ENCODE assay signal across 8 mouse cellular contexts in the genomic region with DNA sequence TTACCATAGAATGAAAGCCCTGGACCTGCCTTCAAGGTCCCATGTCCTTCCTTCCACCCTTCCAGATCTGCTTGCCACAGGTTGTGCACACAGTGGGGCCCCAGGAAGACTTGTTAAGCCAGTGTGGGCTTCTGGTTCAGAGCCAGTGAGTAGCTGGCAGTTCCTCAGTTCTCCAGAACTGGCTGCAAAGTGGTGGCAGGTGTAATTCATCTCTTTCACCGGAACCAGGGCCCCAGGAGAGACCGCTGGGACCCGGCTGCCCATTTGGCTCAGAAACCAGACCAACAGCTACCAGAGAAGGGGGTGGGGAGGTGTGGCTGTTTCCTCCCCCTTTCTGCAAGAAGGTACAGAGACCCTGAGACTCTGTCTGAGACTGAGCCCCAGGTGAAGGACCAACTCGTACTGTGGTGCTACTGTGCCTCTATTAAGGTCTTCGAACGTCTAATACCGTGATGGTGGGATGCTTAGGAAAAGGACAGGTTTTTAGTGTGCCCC. TPM values are rescaled to one million over a fixed set of nuclear protein-coding genes. Genes with fewer than 3 reads are reported as not detected.
DNase-seq lines count a peak whose midpoint lies in the region; ATAC-seq and TF ChIP-seq lines count a peak whose summit lies in the region.

No protein-coding gene starts in this region.

- no peaks in the 10 kb centered on the region for H3K27me3 ChIP-seq in testis, adult 2 months (ENCODE audit: control insufficient read depth, insufficient read depth, low read length)
- peaks cover 13% of the 10 kb centered on the region; the same call in 1 of the 2 replicates for H3K27me3 ChIP-seq in forebrain, embryonic 12.5 days
- H3K27me3 ChIP-seq in hindbrain, embryonic 15.5 days: peaks cover 7% of the 10 kb centered on the region
- peaks cover 55% of the 10 kb centered on the region for H3K27me3 ChIP-seq in liver, embryonic 12.5 days (replicated peaks)
- H3K27me3 ChIP-seq in neural tube, embryonic 13.5 days: peaks cover 25% of the 10 kb centered on the region

- DNase-seq in testis, postnatal 10 days (ENCODE audit: low spot score): no peak
- DNase-seq in spleen, adult 12 weeks (ENCODE audit: low spot score): no peak
- no peak for DNase-seq in spleen, postnatal 10 days (ENCODE audit: low spot score in 2 of 2)

- peak overlapping the region; percentile 14 for H3K4me3 ChIP-seq in testis, adult 2 months (ENCODE audit: control insufficient read depth, low read depth, low read length)
- H3K4me3 ChIP-seq in forebrain, embryonic 12.5 days (replicated peaks): peak overlapping the region; percentile 66
- H3K4me3 ChIP-seq in hindbrain, embryonic 15.5 days: peak overlapping the region; percentile 51
- H3K4me3 ChIP-seq in liver, embryonic 12.5 days: no peak overlapping the region
- H3K4me3 ChIP-seq in neural tube, embryonic 13.5 days: peak overlapping the region; percentile 58

- no peaks in the 10 kb centered on the region for H3K36me3 ChIP-seq in testis, adult 2 months (ENCODE audit: control insufficient read depth, insufficient read depth, low read length)
- H3K36me3 ChIP-seq in forebrain, embryonic 12.5 days (replicated peaks): no peaks in the 10 kb centered on the region
- no peaks in the 10 kb centered on the region for H3K36me3 ChIP-seq in hindbrain, embryonic 15.5 days
- no peaks in the 10 kb centered on the region for H3K36me3 ChIP-seq in liver, embryonic 12.5 days
- no peaks in the 10 kb centered on the region for H3K36me3 ChIP-seq in neural tube, embryonic 13.5 days

- WGBS in forebrain, embryonic 12.5 days: 19% methylated on average over 7 of the region's 7 CpGs
- WGBS in hindbrain, embryonic 15.5 days: 13% methylated on average over 7 of the region's 7 CpGs
- 15% methylated on average over 7 of the region's 7 CpGs for WGBS in liver, embryonic 12.5 days (ENCODE audit: insufficient replicate concordance)
- WGBS in neural tube, embryonic 13.5 days: 8% methylated on average over 7 of the region's 7 CpGs

- no peak for ATAC-seq in forebrain, embryonic 12.5 days (ENCODE audit: low FRiP score)
- 0 out of 2 replicates have a peak, but pooled peaks have one; percentile 2 for ATAC-seq in hindbrain, embryonic 15.5 days (ENCODE audit: low FRiP score, low read depth)
- ATAC-seq in liver, embryonic 12.5 days: no peak
- ATAC-seq in neural tube, embryonic 13.5 days (ENCODE audit: low read depth): peak; percentile 25; the same call in 1 of the 2 replicates

- no peak overlapping the region for H3K9ac ChIP-seq in forebrain, embryonic 12.5 days
- H3K9ac ChIP-seq in hindbrain, embryonic 15.5 days: 0 out of 2 replicates have a peak overlapping the region, but pooled peaks have one; percentile 19
- H3K9ac ChIP-seq in liver, embryonic 12.5 days: no peak overlapping the region
- H3K9ac ChIP-seq in neural tube, embryonic 13.5 days: no peak overlapping the region

- no peaks in the 10 kb centered on the region for H3K9me3 ChIP-seq in forebrain, embryonic 12.5 days
- no peaks in the 10 kb centered on the region for H3K9me3 ChIP-seq in hindbrain, embryonic 15.5 days
- H3K9me3 ChIP-seq in liver, embryonic 12.5 days (replicated peaks): 0 out of 2 replicates have a peak, but pooled peaks cover 3% of the 10 kb centered on the region
- H3K9me3 ChIP-seq in neural tube, embryonic 13.5 days: no peaks in the 10 kb centered on the region

- H3K4me2 ChIP-seq in forebrain, embryonic 12.5 days: peak overlapping the region; percentile 86
- H3K4me2 ChIP-seq in hindbrain, embryonic 15.5 days: peak overlapping the region; percentile 95
- peak overlapping the region; percentile 82 for H3K4me2 ChIP-seq in liver, embryonic 12.5 days
- H3K4me2 ChIP-seq in neural tube, embryonic 13.5 days: peak overlapping the region; percentile 97

- H3K27ac ChIP-seq in testis, adult 2 months (ENCODE audit: control insufficient read depth, insufficient read depth, low read depth, low read length): no peak overlapping the region
- H3K27ac ChIP-seq in forebrain, embryonic 12.5 days: no peak overlapping the region
- H3K27ac ChIP-seq in hindbrain, embryonic 15.5 days (replicated peaks): no peak overlapping the region
- no peak overlapping the region for H3K27ac ChIP-seq in liver, embryonic 12.5 days
- H3K27ac ChIP-seq in neural tube, embryonic 13.5 days (replicated peaks): no peak overlapping the region

- H3K4me1 ChIP-seq in testis, adult 2 months (ENCODE audit: control insufficient read depth, insufficient read depth, low read length): peaks cover 12% of the 10 kb centered on the region
- peaks cover 16% of the 10 kb centered on the region for H3K4me1 ChIP-seq in forebrain, embryonic 12.5 days
- peaks cover 22% of the 10 kb centered on the region for H3K4me1 ChIP-seq in hindbrain, embryonic 15.5 days (replicated peaks)
- H3K4me1 ChIP-seq in liver, embryonic 12.5 days: peaks cover 12% of the 10 kb centered on the region
- peaks cover 18% of the 10 kb centered on the region for H3K4me1 ChIP-seq in neural tube, embryonic 13.5 days (replicated peaks)

- TF ChIP-seq POLR2A in testis, adult 2 months (IDR thresholded peaks at IDR 0.05; ENCODE audit: control insufficient read depth, low read depth, low read length): no peak

- TF ChIP-seq CTCF in testis, adult 2 months (IDR thresholded peaks at IDR 0.05; ENCODE audit: control insufficient read depth, insufficient read depth, insufficient replicate concordance, low read depth, low read length): no peak

RNA-seq across cellular contexts. Expression of a gene that starts 7.8 kb away (rescaled TPM):
- 30.3 and 36.1 TPM in 2 replicates for polyA plus RNA-seq in testis, adult 2 months (2012; rRNA removed)
- polyA plus RNA-seq in forebrain, embryonic 12.5 days (2016; fragmentation: Nextera tagmentation; extraction: Ambion mirVana): 2.0 and 2.2 TPM in 2 replicates
- 2.5 and 2.9 TPM in 2 replicates for polyA plus RNA-seq in hindbrain, embryonic 15.5 days (2015; fragmentation: Nextera tagmentation; extraction: Ambion mirVana)
- polyA plus RNA-seq in liver, embryonic 12.5 days (2016; fragmentation: Nextera tagmentation; extraction: Ambion mirVana): 0.44 and 0.53 TPM in 2 replicates
- 1.7 and 2.0 TPM in 2 replicates for polyA plus RNA-seq in neural tube, embryonic 13.5 days (2015; fragmentation: Nextera tagmentation; extraction: Ambion mirVana)

RNA-seq across cellular contexts. Expression of a gene that starts 19.7 kb away (rescaled TPM):
- polyA plus RNA-seq in testis, adult 2 months (2012; rRNA removed): 111 and 113 TPM in 2 replicates
- polyA plus RNA-seq in forebrain, embryonic 12.5 days (2016; fragmentation: Nextera tagmentation; extraction: Ambion mirVana): 58.6 and 59.5 TPM in 2 replicates
- 69.5 and 69.9 TPM in 2 replicates for polyA plus RNA-seq in hindbrain, embryonic 15.5 days (2015; fragmentation: Nextera tagmentation; extraction: Ambion mirVana)
- polyA plus RNA-seq in liver, embryonic 12.5 days (2016; fragmentation: Nextera tagmentation; extraction: Ambion mirVana): 23.8 and 24.2 TPM in 2 replicates
- polyA plus RNA-seq in neural tube, embryonic 13.5 days (2015; fragmentation: Nextera tagmentation; extraction: Ambion mirVana): 58.9 and 59.9 TPM in 2 replicates

RNA-seq across cellular contexts. Expression of a gene that starts 19.9 kb away (rescaled TPM):
- polyA plus RNA-seq in testis, adult 2 months (2012; rRNA removed): 5.3 and 6.0 TPM in 2 replicates
- polyA plus RNA-seq in forebrain, embryonic 12.5 days (2016; fragmentation: Nextera tagmentation; extraction: Ambion mirVana): 61.4 and 63.1 TPM in 2 replicates
- 9.9 and 10.7 TPM in 2 replicates for polyA plus RNA-seq in hindbrain, embryonic 15.5 days (2015; fragmentation: Nextera tagmentation; extraction: Ambion mirVana)
- 45.0 and 45.4 TPM in 2 replicates for polyA plus RNA-seq in liver, embryonic 12.5 days (2016; fragmentation: Nextera tagmentation; extraction: Ambion mirVana)
- polyA plus RNA-seq in neural tube, embryonic 13.5 days (2015; fragmentation: Nextera tagmentation; extraction: Ambion mirVana): 7.7 and 9.2 TPM in 2 replicates

RNA-seq across cellular contexts. Expression of a gene that starts 24.0 kb away (rescaled TPM):
- polyA plus RNA-seq in testis, adult 2 months (2012; rRNA removed): 4.3 TPM in 2 replicates
- 0.22 TPM in 1 of 2 replicates, not detected in the other for polyA plus RNA-seq in forebrain, embryonic 12.5 days (2016; fragmentation: Nextera tagmentation; extraction: Ambion mirVana)
- 0.21 TPM in 1 of 2 replicates, not detected in the other for polyA plus RNA-seq in hindbrain, embryonic 15.5 days (2015; fragmentation: Nextera tagmentation; extraction: Ambion mirVana)
- not detected in 2 replicates for polyA plus RNA-seq in liver, embryonic 12.5 days (2016; fragmentation: Nextera tagmentation; extraction: Ambion mirVana)
- not detected in 2 replicates for polyA plus RNA-seq in neural tube, embryonic 13.5 days (2015; fragmentation: Nextera tagmentation; extraction: Ambion mirVana)

RNA-seq across cellular contexts. Expression of a gene that starts 29.8 kb away (rescaled TPM):
- polyA plus RNA-seq in testis, adult 2 months (2012; rRNA removed): 696 and 816 TPM in 2 replicates
- polyA plus RNA-seq in forebrain, embryonic 12.5 days (2016; fragmentation: Nextera tagmentation; extraction: Ambion mirVana): not detected in 2 replicates
- not detected in 2 replicates for polyA plus RNA-seq in hindbrain, embryonic 15.5 days (2015; fragmentation: Nextera tagmentation; extraction: Ambion mirVana)
- polyA plus RNA-seq in liver, embryonic 12.5 days (2016; fragmentation: Nextera tagmentation; extraction: Ambion mirVana): not detected in 2 replicates
- not detected in 2 replicates for polyA plus RNA-seq in neural tube, embryonic 13.5 days (2015; fragmentation: Nextera tagmentation; extraction: Ambion mirVana)

Comparison
In these comparisons a context has a peak if more than half of its experiments do, and no peak if none do; other contexts are left out.
1. ATAC-seq: peak in hindbrain, embryonic 15.5 days (single experiment) and neural tube, embryonic 13.5 days (single experiment); none in forebrain, embryonic 12.5 days (single experiment) and liver, embryonic 12.5 days (single experiment).
2. Peak in every context shown above with its lines, with median percentiles within 50 percentile points of each other: H3K4me2 ChIP-seq.